Mouse (Mus musculus) liver, adult (tissue): Measurements from ENCODE around the gene Wdr5b.

ENCODE experiments used
- GATA4 ChIP-seq: IDR thresholded peaks from 2 replicates; pipeline ENCODE4 v1.6.1; 2014; ENCODE audit warnings: mild to moderate bottlenecking, low read length; ENCODE audit not compliant: insufficient replicate concordance

The Wdr5b gene

DNA sequence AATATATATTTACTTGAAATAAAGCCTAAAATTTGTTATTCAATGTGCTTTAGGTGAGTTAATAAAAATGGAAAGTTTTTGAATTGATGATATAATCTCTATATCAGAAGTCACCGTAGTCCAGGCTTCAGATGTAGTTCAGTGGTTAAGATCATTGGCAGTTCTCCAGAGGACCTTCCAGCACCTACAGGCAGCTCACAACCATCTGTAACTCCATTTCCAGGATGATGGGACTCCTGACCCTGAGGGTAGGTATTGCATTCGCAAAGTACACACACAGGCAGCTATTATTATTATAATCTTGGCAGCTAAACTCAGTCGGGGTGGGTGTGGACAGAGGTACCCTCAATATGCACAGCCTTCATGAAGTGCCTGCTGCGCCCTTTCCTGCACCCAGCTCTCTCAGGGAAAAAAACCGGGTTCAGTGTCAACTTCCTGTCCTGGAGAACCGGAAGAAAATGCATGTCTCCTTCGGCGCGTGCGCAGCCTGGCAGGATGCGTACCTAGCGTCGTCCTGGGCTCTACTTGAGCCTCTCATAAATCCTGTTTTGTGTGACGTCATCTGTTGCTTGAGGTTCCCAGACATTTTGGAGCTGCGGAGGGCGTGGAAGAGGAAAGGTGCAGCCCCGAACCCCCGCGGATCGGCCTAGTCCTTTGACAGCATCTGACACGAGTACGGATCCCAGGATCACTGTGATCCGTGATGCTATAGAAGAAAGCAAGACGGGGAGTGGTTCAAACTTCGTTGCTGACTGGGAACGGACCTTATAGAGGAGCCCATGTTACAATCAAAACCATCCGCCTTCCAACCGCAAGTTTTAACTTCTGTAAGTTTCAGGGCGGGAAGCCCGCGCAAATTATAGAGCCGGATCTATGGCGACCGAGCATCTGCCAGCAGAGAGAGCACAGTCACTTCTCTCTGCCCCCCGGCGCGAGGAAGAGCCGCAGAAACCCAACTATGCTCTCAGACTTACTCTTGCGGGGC, at the start of gene Wdr5b:
Wdr5b (plus strand) TSS at position 551 of the 985 bp plus-strand sequence.
- no peak for TF ChIP-seq GATA4

DNA sequence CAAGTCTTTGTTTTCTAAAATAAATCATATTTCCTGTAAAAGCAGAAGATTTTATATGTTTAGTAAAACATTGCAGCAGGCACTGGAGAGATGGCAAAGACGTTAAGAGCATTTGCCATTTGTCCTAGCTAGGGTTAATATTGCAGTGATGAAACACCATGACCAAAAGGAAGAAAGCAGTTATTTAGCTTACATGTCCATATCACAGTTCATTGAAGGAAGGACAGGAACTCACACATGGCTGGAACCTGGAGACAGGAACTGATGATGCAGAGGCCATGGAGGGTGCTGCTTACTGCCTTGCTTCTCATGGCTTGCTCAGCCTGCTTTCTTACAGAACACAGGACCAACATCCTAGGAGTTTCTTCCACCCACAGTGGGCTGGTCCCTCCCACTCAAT, 48.6 kb upstream of the Wdr5b start:
- no peak for TF ChIP-seq GATA4

DNA sequence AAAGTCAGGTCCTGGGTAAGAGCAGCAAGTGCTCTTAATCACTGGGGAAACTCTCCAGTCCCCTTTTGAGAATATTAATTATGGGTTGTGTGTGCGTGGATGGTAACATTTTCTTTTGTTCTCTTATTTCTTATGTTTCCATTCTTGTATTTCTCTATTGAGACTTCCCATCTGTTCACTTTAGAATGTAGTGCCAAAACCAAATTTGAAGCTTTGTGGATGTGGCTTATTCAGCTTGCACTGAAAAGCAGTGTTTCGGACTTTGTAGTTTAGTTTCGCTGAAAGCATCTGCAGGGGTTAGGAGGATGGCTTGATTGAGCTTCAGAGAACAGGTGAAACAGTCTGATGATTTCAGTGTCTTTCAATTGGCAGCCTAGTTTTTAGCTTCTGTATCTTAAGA, 47.7 kb upstream of the Wdr5b start:
- TF ChIP-seq GATA4: no peak

DNA sequence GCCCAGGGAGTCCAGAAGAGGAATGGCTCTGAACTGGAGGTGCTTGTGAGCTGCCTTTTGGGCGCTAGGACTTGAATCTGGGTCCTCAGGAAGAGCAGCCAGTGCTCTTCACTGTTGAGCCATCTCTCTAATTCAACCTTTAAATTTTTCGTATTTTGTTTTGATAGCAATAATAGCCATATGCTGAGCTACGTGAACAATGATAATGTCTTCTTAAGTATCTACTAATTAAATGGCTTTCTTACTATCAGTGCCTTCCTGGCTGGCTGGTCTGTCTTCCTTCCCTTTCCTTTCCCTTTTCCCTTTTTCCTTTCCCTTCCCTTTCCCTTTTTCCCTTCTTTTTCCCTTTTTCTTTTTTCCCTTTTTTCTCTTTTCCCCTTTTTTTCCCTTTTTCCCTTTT, 32.6 kb upstream of the Wdr5b start:
- TF ChIP-seq GATA4: no peak

GRCm38 (mm10) chr16:36016335-36016734, 24.7 kb upstream of the Wdr5b start:
- no peak for TF ChIP-seq GATA4

DNA sequence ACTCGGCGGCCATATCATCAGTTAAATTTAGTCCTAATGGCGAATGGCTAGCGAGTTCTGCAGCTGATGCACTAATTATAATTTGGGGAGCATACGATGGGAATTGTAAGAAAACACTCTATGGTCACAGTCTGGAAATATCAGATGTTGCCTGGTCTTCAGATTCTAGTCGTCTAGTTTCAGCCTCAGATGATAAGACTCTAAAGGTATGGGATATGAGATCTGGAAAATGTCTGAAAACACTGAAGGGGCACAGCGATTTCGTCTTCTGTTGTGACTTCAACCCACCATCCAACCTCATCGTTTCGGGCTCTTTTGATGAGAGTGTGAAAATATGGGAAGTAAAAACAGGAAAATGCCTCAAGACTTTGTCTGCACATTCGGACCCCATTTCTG, 633 bp downstream of the Wdr5b start:
- no peak for TF ChIP-seq GATA4

- no peak for TF ChIP-seq GATA4
Observed at GRCm38 (mm10) chr16:36043073-36043472, 2.1 kb downstream of the Wdr5b start.

GRCm38 (mm10) chr16:36043964-36044363, 3.0 kb downstream of the Wdr5b start:
- no peak for TF ChIP-seq GATA4

- no peak for TF ChIP-seq GATA4
Observed at GRCm38 (mm10) chr16:36047538-36047937, 6.5 kb downstream of the Wdr5b start.

DNA sequence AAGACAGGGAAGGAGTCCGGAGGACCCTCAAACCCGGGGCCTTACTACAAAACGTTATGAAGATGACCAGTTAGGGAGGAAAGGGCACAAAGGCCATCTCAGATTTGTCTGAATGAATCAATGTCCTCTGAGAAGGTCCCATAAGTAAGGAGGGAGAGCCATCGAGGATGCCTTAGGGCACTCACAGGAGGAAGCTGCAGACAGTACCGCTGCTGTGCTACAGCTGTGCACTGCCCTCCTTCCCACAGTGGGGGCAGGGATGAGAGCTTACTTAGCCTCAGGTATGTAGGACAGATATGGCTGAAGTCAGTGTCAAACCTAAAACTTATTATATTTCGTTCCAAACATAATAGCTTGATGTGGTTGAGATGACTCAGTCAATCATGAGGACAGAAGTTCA, 10.5 kb downstream of the Wdr5b start:
- no peak for TF ChIP-seq GATA4

DNA sequence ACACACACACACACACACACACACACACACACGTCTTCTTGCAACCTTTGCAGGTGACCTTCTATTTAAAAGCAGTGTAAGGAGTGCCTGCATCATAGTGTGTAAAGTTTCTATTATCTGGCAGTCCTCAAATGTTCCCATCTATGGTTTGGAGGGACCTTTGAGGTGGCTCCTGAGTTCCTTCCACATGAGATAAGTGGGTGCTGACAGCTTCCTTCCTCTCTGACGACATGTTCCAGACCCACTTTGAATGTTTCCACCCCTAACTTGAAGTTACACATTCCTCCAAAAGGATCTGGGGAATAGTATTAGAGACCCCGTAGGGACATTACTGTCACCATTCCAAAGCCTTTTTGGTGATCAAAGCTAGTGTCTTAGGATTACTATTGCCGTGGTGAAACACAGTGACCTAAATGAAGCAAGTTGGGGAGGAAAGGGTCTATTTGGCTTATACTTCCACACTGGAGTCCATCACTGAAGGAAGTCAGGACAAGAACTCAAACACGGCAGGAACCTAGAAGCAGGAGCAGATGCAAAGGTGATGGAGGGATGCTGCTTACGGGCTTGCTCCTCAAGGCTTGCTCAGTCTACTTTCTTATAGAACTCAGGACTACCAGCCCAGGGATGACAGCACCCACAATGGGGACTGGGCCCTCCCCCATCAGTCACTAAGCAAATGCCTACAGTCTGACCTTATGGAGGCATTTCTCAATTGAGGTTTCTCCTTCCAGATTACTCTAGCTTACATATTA, 12.7 kb downstream of the Wdr5b start:
- no peak for TF ChIP-seq GATA4

DNA sequence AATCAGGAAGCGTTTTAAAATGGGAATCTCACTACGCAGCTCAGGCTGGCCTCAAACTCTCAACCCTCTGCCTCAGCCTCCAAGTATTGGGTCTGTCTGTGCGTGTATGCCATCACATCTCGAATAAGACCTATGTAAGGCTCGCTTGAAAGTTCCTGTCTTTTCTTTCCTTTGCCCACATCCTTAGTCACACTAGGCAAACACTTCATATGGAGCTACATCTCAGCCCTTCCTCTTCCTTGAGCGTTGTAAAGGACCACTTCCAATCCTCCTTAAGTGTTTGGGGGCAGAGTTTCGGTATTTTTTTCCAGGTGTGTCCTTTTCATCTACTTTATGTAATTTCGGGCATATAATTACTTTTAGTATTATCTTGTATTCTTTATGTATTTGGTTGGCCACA, 13.9 kb downstream of the Wdr5b start:
- TF ChIP-seq GATA4: no peak

DNA sequence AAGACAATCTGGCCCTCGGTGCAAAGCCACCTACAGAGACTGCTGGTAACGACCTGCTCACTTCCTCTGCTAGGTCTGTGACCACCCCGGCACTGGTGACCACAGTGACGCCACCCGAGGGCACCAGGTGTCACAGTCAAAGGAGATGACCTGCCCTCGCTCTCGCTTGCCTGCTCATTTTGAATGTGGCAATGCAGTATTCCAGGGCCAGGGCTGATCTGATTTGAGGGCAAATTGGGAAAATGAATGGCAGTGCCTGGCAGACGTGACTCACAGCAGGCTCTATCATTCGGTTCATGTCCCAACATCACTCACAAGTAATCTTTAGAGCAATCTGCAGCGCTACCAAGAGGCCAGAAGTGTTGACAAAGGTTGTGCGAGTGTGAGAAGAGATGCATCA, 15.4 kb downstream of the Wdr5b start:
- no peak for TF ChIP-seq GATA4

DNA sequence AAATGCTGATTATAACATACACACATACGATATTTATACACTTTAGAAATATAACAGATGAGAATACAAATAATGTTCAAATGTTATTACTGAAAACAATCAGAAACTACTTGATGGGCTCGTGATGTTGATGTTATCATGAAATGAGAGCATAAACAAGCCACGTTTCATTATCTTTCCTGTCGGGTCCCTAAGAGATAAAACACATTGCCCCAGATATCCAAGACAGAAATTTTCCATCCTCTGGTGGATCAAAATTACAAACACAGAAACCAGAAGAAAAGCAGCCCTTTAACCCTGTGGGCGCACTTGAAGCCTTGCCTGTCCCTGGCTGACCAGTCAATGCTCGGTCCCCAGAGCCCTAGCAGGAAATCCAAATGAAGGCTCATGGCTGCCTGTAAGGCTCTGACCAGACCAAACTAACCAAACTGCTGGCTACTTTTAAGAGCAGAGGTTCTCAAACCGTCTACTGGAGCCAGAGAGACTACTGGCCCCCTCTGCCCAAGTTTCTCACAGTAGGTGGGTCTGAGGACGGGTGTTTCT, 17.0 kb downstream of the Wdr5b start:
- no peak for TF ChIP-seq GATA4

GRCm38 (mm10) chr16:36063315-36063714, 22.3 kb downstream of the Wdr5b start:
- no peak for TF ChIP-seq GATA4

DNA sequence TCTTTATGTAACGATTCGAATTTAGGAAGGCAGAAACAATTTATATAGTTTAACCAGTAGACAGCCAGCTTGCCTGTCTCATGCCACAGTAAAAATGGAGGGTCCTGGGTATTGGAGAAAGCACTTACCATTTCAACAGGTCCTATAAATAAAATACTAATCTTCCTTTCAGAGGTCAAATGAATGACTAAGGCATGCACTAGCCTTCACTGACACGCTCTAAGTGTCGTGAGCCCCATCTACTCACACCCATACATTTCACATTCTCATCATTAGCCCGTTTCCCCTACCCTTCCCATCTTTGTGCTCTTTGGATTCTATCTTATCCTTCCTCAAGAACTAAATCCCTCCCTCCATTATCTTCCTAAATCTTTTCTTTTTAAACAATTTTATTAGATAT, 23.9 kb downstream of the Wdr5b start:
- TF ChIP-seq GATA4: no peak
